Mouse (Mus musculus): ENCODE results near the gene Kdsr. TPM values are rescaled to one million over a fixed set of nuclear protein-coding genes. Genes with fewer than 3 reads are reported as not detected.

The Kdsr gene
- polyA plus RNA-seq, 2 experiments, result 7.9 to 16.2 TPM

DNA sequence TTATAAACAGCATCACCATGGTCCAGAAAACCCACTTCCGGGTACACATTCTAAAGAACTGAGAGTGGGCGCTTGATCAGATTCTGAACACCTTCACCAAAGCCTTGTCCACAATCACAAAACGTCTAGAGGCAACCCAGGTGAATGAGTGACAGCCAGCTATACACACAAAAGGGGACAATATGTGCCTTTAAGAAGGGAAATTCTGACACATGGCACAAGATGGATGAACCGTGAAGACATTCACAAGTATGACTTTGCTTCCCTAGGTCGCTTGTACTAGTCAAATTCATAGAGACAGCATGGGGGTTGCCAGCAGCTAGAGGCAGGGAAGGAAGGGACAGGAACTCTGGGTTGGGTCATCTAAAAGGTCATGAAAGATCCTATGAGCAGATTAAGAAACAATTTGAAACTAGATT, 81.5 kb downstream of the Kdsr start:
- peaks cover 1% of the 10 kb centered on the region; the same call in 1 of the 2 replicates for H3K36me3 ChIP-seq (ENCODE audit: control insufficient read depth, insufficient read depth, low read length)
- H3K27me3 ChIP-seq (ENCODE audit: control insufficient read depth, insufficient read depth, low read length), result no peaks in the 10 kb centered on the region
- WGBS, result 77% methylated on average over 5 of the region's 5 CpGs
- no peaks in the 10 kb centered on the region for H3K9me3 ChIP-seq (ENCODE audit: control insufficient read depth, low read length)
- no peaks in the 10 kb centered on the region for H3K4me1 ChIP-seq (ENCODE audit: control insufficient read depth, insufficient read depth, low read length)
- DNase-seq (ENCODE audit: low spot score) (no peak), ATAC-seq (ENCODE audit: low FRiP score, low read depth) (no peak)
- no peak for TF ChIP-seq POLR2A (IDR thresholded peaks at IDR 0.05; ENCODE audit: borderline replicate concordance, extremely low read depth, insufficient read depth, insufficient read length)
- H3K27ac ChIP-seq (replicated peaks; ENCODE audit: low read depth, low read length), result no peak overlapping the region
- no peak overlapping the region for H3K4me3 ChIP-seq (replicated peaks; ENCODE audit: low read length)
- no peak overlapping the region for H3K9ac ChIP-seq (ENCODE audit: low read depth, low read length, severe bottlenecking)
- no peak overlapping the region for H3K4me2 ChIP-seq (replicated peaks; ENCODE audit: low read depth, low read length, severe bottlenecking)

Other genes with a start within 250 kb of the Kdsr start
- 8.0 TPM in 2 replicates for gene Bcl2, start 45.5 kb downstream of the Kdsr start, polyA plus RNA-seq (2012; rRNA removed)
- gene Bcl2, start 45.5 kb downstream of the Kdsr start, polyA plus RNA-seq (2014; fragmentation: Nextera tagmentation; extraction: Ambion mirVana), result 15.7 and 20.1 TPM in 2 replicates
- gene Vps4b, start 37.0 kb upstream of the Kdsr start, polyA plus RNA-seq (2012; rRNA removed), result 25.1 and 37.4 TPM in 2 replicates
- gene Vps4b, start 37.0 kb upstream of the Kdsr start, polyA plus RNA-seq (2014; fragmentation: Nextera tagmentation; extraction: Ambion mirVana), result 66.1 and 67.9 TPM in 2 replicates
- 1.2 and 2.7 TPM in 2 replicates for gene Serpinb5, start 101.4 kb upstream of the Kdsr start, polyA plus RNA-seq (2012; rRNA removed)
- 8.9 and 16.1 TPM in 2 replicates for gene Serpinb5, start 101.4 kb upstream of the Kdsr start, polyA plus RNA-seq (2014; fragmentation: Nextera tagmentation; extraction: Ambion mirVana)
- gene Serpinb12, start 174.7 kb upstream of the Kdsr start, polyA plus RNA-seq (2012; rRNA removed), result 2.9 and 4.9 TPM in 2 replicates
- gene Serpinb12, start 174.7 kb upstream of the Kdsr start, polyA plus RNA-seq (2014; fragmentation: Nextera tagmentation; extraction: Ambion mirVana), result 8.1 and 17.9 TPM in 2 replicates
- not detected in 2 replicates for gene Serpinb13, start 221.3 kb upstream of the Kdsr start, polyA plus RNA-seq (2012; rRNA removed)
- gene Serpinb13, start 221.3 kb upstream of the Kdsr start, polyA plus RNA-seq (2014; fragmentation: Nextera tagmentation; extraction: Ambion mirVana), result not detected in 2 replicates

Data from limb, embryonic 14.5 days (tissue).